Mouse (Mus musculus) limb, embryonic 10.5 days (tissue): ENCODE results near the gene Ccdc28a. TPM values are rescaled to one million over a fixed set of nuclear protein-coding genes. Genes with fewer than 3 reads are reported as not detected.

Experiments
- DNase-seq: peaks from one replicate; pipeline ENCODE4 v3.0.0-alpha.2; 2017; ENCODE audit warnings: low spot score
- H3K27ac ChIP-seq: fragments of 300-500 bp; sonication (generic); 2 replicates; pipeline ENCODE4 v1.5.1; 2016; ENCODE audit warnings: mild to moderate bottlenecking
- H3K27me3 ChIP-seq: fragments of 300-500 bp; sonication (generic); 2 replicates; pipeline ENCODE4 v1.6.1; 2016; ENCODE audit warnings: low read depth, mild to moderate bottlenecking; ENCODE audit not compliant: poor library complexity, severe bottlenecking
- H3K36me3 ChIP-seq: fragments of 300-500 bp; sonication (generic); 2 replicates; pipeline ENCODE4 v1.6.1; 2016; ENCODE audit warnings: mild to moderate bottlenecking, moderate library complexity
- H3K4me1 ChIP-seq: fragments of 300-500 bp; sonication (generic); 2 replicates; pipeline ENCODE4 v1.6.1; 2016
- H3K4me3 ChIP-seq: fragments of 300-500 bp; sonication (generic); 2 replicates; pipeline ENCODE4 v1.5.1; 2016; ENCODE audit warnings: mild to moderate bottlenecking, moderate library complexity
- H3K9me3 ChIP-seq: fragments of 300-500 bp; sonication (generic); replicated peaks from 2 replicates; pipeline ENCODE4 v1.6.1; 2016; ENCODE audit warnings: mild to moderate bottlenecking
- WGBS: fragments of 180-500 bp; shearing (Covaris S2); methylation state at CpG from one replicate; pipeline ENCODE4 v1.1.7; 2016; 5-methylcytosine and 5-hydroxymethylcytosine counted together
- polyA plus RNA-seq: library from polyadenylated mRNA; unstranded; fragments of >200 nt; fragmentation: Nextera tagmentation; extraction: Ambion mirVana; gene quantifications from 2 replicates; pipeline ENCODE4 v1.2.1, GENCODE M21; 2016

The Ccdc28a gene
- polyA plus RNA-seq, 1 experiment from 2014 or later = 6.1 TPM

DNA sequence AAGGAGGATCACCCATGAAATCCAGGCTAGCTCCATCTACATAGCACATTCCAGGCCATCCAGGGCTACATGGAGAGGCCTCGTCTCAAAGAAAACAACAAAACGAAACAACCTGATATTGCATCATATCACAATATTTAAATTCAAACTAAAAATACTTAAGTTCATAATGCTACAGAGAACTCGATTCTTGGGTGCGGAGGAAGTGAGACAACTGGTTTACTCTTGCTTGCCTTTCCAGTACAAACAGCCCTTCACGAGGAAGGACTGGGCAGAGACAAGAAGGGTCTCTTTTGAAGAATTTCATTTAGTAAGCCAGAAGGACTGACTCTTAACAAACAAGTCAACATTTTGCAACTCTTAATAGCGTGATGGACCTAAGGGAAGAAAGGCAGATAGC lies 46.2 kb downstream of the Ccdc28a start:
- no peaks in the 10 kb centered on the region for H3K27me3 ChIP-seq
- WGBS = 84% methylated on average over 6 of the region's 6 CpGs
- no peaks in the 10 kb centered on the region for H3K4me1 ChIP-seq
- DNase-seq = no peak
- no peaks in the 10 kb centered on the region for H3K36me3 ChIP-seq
- no peak overlapping the region for H3K4me3 ChIP-seq
- no peak overlapping the region for H3K27ac ChIP-seq
- no peaks in the 10 kb centered on the region for H3K9me3 ChIP-seq

DNA sequence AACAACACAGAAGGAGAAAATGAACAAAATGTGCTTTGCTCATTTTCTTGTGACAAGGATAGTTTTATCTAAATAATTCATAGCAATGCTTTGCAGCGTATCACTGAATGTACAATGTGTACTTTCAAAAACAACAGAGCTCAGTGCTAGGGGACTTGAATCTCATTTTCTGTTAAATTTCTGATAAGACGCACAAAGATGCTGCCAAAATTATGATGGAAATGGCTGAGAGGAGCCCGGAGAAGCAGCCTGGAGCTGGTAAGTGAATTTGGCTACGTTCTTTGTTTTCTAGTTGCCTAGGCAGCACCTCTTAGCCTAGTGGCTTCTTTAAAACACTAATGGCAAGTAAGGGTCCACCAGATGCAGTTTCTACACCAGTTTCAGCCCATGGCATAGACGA lies 52.6 kb downstream of the Ccdc28a start:
- Histone ChIP-seq H3K9me3 (no peaks in the 10 kb centered on the region), H3K27ac (no peak overlapping the region), H3K4me1 (no peaks in the 10 kb centered on the region), H3K4me3 (no peak overlapping the region), H3K36me3 (no peaks in the 10 kb centered on the region), H3K27me3 (no peaks in the 10 kb centered on the region)
- WGBS = 91% methylated on average over 5 of the region's 5 CpGs
- no peak for DNase-seq

DNA sequence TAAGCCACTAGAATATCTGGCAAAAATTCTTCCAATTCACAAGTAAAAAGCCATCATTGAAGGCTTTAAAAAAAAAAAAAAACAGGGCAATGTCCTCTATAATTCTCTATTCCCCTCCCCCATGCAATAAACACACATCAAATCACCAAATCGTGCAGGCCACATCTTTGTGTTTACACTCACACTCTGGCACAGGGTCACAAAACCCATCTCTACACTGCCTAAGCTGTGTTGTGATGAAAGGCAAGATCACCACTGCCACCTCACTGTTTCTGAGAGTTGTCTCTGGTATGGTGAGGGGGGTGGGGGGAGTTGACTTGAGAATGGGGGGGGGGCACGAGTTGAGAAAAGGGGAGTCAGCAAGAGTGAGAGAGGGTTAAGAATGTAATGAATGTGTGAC lies 57.5 kb downstream of the Ccdc28a start:
- Histone ChIP-seq H3K9me3 (no peaks in the 10 kb centered on the region), H3K36me3 (no peaks in the 10 kb centered on the region), H3K4me3 (no peak overlapping the region), H3K27ac (no peak overlapping the region), H3K27me3 (no peaks in the 10 kb centered on the region), H3K4me1 (no peaks in the 10 kb centered on the region)
- no peak for DNase-seq
- 65% methylated on average over 2 of the region's 2 CpGs for WGBS

- H3K27ac ChIP-seq = no peak overlapping the region
- 91% methylated on average over 7 of the region's 7 CpGs for WGBS
- DNase-seq = no peak
- no peaks in the 10 kb centered on the region for H3K36me3 ChIP-seq
- H3K9me3 ChIP-seq = no peaks in the 10 kb centered on the region
- H3K27me3 ChIP-seq = no peaks in the 10 kb centered on the region
- no peak overlapping the region for H3K4me3 ChIP-seq
- H3K4me1 ChIP-seq = no peaks in the 10 kb centered on the region
Observed at GRCm38 (mm10) chr10:18176722-18177121, 58.1 kb downstream of the Ccdc28a start.

DNA sequence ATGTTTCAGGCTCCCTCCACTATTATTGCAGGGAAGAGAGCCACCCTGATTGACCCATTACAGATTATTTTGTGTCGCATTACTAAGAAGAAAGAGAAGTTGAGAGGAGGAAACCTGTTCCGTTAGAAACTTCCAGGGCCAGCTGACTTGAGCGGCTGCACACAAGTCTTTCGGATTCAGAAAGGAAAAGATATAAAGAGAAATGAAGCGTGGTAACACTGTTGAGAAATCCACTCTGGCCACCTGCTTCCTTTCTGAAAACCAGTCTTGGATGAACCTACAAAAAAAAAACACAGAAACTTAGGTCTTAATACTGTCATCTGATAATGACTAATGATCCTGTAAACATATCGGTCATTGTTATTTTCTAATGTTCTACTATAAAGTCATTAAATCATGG lies 59.7 kb downstream of the Ccdc28a start:
- Histone ChIP-seq H3K27me3 (no peaks in the 10 kb centered on the region), H3K27ac (no peak overlapping the region), H3K9me3 (no peaks in the 10 kb centered on the region), H3K36me3 (no peaks in the 10 kb centered on the region), H3K4me1 (no peaks in the 10 kb centered on the region), H3K4me3 (no peak overlapping the region)
- WGBS = 92% methylated on average over 6 of the region's 6 CpGs
- no peak for DNase-seq

Other genes with a start within 250 kb of the Ccdc28a start
- gene Abracl, start 211.7 kb downstream of the Ccdc28a start, polyA plus RNA-seq = 158 and 163 TPM in 2 replicates
- 17.8 and 18.3 TPM in 2 replicates for gene Reps1, start 179.1 kb downstream of the Ccdc28a start, polyA plus RNA-seq
- gene Ect2l, start 24.1 kb downstream of the Ccdc28a start, polyA plus RNA-seq = 0.54 and 0.87 TPM in 2 replicates
- 7.8 and 8.6 TPM in 2 replicates for gene Nhsl1, start 84.0 kb upstream of the Ccdc28a start, polyA plus RNA-seq